9 mouse cellular contexts compared by ENCODE assay signal in genomic region chr2:139678275-139679140, GRCm38 (mm10). TPM values are rescaled to one million over a fixed set of nuclear protein-coding genes. Genes with fewer than 3 reads are reported as not detected.
DNase-seq lines count a peak whose midpoint lies in the region; ATAC-seq and TF ChIP-seq lines count a peak whose summit lies in the region.
"Had no signal": no experiment of that assay in that cellular context is flagged by ENCODE, and none has a peak within 500 bp of the region (broad histone marks: within the 10 kb centered on the region; RNA-seq: fewer than 3 reads in every experiment).

No protein-coding gene starts in this region.

- ATAC-seq in embryonic facial prominence, embryonic 11.5 days (replicated peaks; ENCODE audit: insufficient number of reproducible peaks, low FRiP score, low TSS enrichment, low read depth): peak; percentile 88
- peak; percentile 90 for ATAC-seq in intestine, embryonic 16.5 days
- peak; percentile 88 for ATAC-seq in midbrain, embryonic 12.5 days (ENCODE audit: low FRiP score, low read depth)
- peak; percentile 83 for ATAC-seq in stomach, postnatal 0 days (ENCODE audit: low FRiP score, low TSS enrichment)

- no peak for TF ChIP-seq EP300 in stomach, postnatal 0 days (optimal IDR thresholded peaks at IDR 0.05)

- no peaks in the 10 kb centered on the region for H3K9me3 ChIP-seq in embryonic facial prominence, embryonic 11.5 days (replicated peaks; ENCODE audit: control insufficient read depth, low read length)
- no peaks in the 10 kb centered on the region for H3K9me3 ChIP-seq in intestine, embryonic 16.5 days (ENCODE audit: control insufficient read depth, low read length)
- H3K9me3 ChIP-seq in midbrain, embryonic 12.5 days: no peaks in the 10 kb centered on the region
- H3K9me3 ChIP-seq in stomach, postnatal 0 days (ENCODE audit: control insufficient read depth, low read length): no peaks in the 10 kb centered on the region

- H3K4me3 ChIP-seq in embryonic facial prominence, embryonic 11.5 days (ENCODE audit: low read depth, low read length): peak overlapping the region; percentile 85
- H3K4me3 ChIP-seq in intestine, embryonic 16.5 days (ENCODE audit: low read length): peak overlapping the region; percentile 94
- peak overlapping the region; percentile 95 for H3K4me3 ChIP-seq in midbrain, embryonic 12.5 days
- H3K4me3 ChIP-seq in stomach, postnatal 0 days (ENCODE audit: low read depth, low read length): peak overlapping the region; percentile 82

- no peaks in the 10 kb centered on the region for H3K36me3 ChIP-seq in embryonic facial prominence, embryonic 11.5 days (replicated peaks; ENCODE audit: control insufficient read depth, insufficient read depth, low read depth, low read length)
- H3K36me3 ChIP-seq in intestine, embryonic 16.5 days (ENCODE audit: control insufficient read depth, insufficient read depth, low read length): no peaks in the 10 kb centered on the region
- no peaks in the 10 kb centered on the region for H3K36me3 ChIP-seq in midbrain, embryonic 12.5 days
- H3K36me3 ChIP-seq in stomach, postnatal 0 days (ENCODE audit: control insufficient read depth, insufficient read depth, low read length): no peaks in the 10 kb centered on the region

- intact Hi-C loops in left cerebral cortex, postnatal 36 days (cut with DNase I): loop anchor here (5.0 kb wide), 1 partner anchor 39 kb away; no protein-coding TSS in a partner anchor

- H3K27me3 ChIP-seq in embryonic facial prominence, embryonic 11.5 days (ENCODE audit: control insufficient read depth, insufficient read depth, low read length): no peaks in the 10 kb centered on the region
- H3K27me3 ChIP-seq in intestine, embryonic 16.5 days (replicated peaks; ENCODE audit: control insufficient read depth, insufficient read depth, low read length): peaks cover 14% of the 10 kb centered on the region
- peaks cover 30% of the 10 kb centered on the region for H3K27me3 ChIP-seq in midbrain, embryonic 12.5 days
- no peaks in the 10 kb centered on the region for H3K27me3 ChIP-seq in stomach, postnatal 0 days (ENCODE audit: control insufficient read depth, insufficient read depth, low read length)
- H3K27me3 ChIP-seq: CH12.LX had no signal

- peak; percentile 10 for DNase-seq in ovary, postnatal 10 days (ENCODE audit: low spot score)
- DNase-seq in ovary, adult 18-20 months (ENCODE audit: low spot score): no peak
- peak; percentile 82 for DNase-seq in embryonic facial prominence, embryonic 11.5 days (ENCODE audit: low spot score)
- peak; percentile 90 for DNase-seq in heart, adult 11 months
- peak; percentile 64 to 73 for DNase-seq in left cerebral cortex, postnatal 36 days (ENCODE audit: low spot score in 2 of 2)
- DNase-seq in stomach, postnatal 0 days (ENCODE audit: low spot score): peak; percentile 53

- peak; percentile 54 for TF ChIP-seq CTCF in stomach, postnatal 0 days (IDR thresholded peaks at IDR 0.05; ENCODE audit: low read depth)

- peak overlapping the region; percentile 75 for H3K27ac ChIP-seq in embryonic facial prominence, embryonic 11.5 days (replicated peaks; ENCODE audit: low read depth, low read length)
- peak overlapping the region; percentile 57 for H3K27ac ChIP-seq in intestine, embryonic 16.5 days (ENCODE audit: low read length)
- H3K27ac ChIP-seq in midbrain, embryonic 12.5 days (replicated peaks): peak overlapping the region; percentile 79
- peak overlapping the region; percentile 70 for H3K27ac ChIP-seq in stomach, postnatal 0 days (replicated peaks)

- H3K4me1 ChIP-seq in embryonic facial prominence, embryonic 11.5 days (ENCODE audit: control insufficient read depth, insufficient read depth, low read length): no peaks in the 10 kb centered on the region
- peaks cover 4% of the 10 kb centered on the region; the same call in 1 of the 2 replicates for H3K4me1 ChIP-seq in intestine, embryonic 16.5 days (ENCODE audit: control insufficient read depth, insufficient read depth, low read length)
- H3K4me1 ChIP-seq in midbrain, embryonic 12.5 days: peaks cover 14% of the 10 kb centered on the region; the same call in 1 of the 2 replicates
- no peaks in the 10 kb centered on the region for H3K4me1 ChIP-seq in stomach, postnatal 0 days (replicated peaks; ENCODE audit: control insufficient read depth, insufficient read depth)

- H3K4me2 ChIP-seq in embryonic facial prominence, embryonic 11.5 days (ENCODE audit: low read depth, low read length): peak overlapping the region; percentile 99
- H3K4me2 ChIP-seq in intestine, embryonic 16.5 days (ENCODE audit: low read depth, low read length): peak overlapping the region; percentile 99
- peak overlapping the region; percentile 100 for H3K4me2 ChIP-seq in midbrain, embryonic 12.5 days (replicated peaks)
- H3K4me2 ChIP-seq in stomach, postnatal 0 days (replicated peaks; ENCODE audit: low read depth): peak overlapping the region; percentile 99

- peak overlapping the region; percentile 84 for H3K9ac ChIP-seq in embryonic facial prominence, embryonic 11.5 days (replicated peaks; ENCODE audit: low read length)
- H3K9ac ChIP-seq in intestine, embryonic 16.5 days (ENCODE audit: low read depth, low read length): peak overlapping the region; percentile 78
- peak overlapping the region; percentile 83 for H3K9ac ChIP-seq in midbrain, embryonic 12.5 days (replicated peaks)
- H3K9ac ChIP-seq in stomach, postnatal 0 days (ENCODE audit: low read length): peak overlapping the region; percentile 71

- WGBS in embryonic facial prominence, embryonic 11.5 days: 0% methylated on average over 60 of the region's 84 CpGs
- WGBS in intestine, embryonic 16.5 days: under 1% methylated on average over 72 of the region's 84 CpGs
- WGBS in midbrain, embryonic 12.5 days: under 1% methylated on average over 71 of the region's 84 CpGs
- 1% methylated on average over 65 of the region's 84 CpGs for WGBS in stomach, postnatal 0 days

RNA-seq across cellular contexts. Expression of gene Ism1, which starts 0.5 kb away (rescaled TPM):
- 1.8 and 1.9 TPM in 2 replicates for polyA plus RNA-seq in embryonic facial prominence, embryonic 11.5 days (2014; fragmentation: Nextera tagmentation; extraction: Ambion mirVana)
- 0.39 and 0.42 TPM in 2 replicates for polyA plus RNA-seq in intestine, embryonic 16.5 days (2015; fragmentation: Nextera tagmentation; extraction: Ambion mirVana)
- 1 to 10 TPM; 6.9 to 8.4 TPM for total RNA-seq in left cerebral cortex, postnatal 36 days (2021)
- polyA plus RNA-seq in midbrain, embryonic 12.5 days (2016; fragmentation: Nextera tagmentation; extraction: Ambion mirVana): 0.65 and 0.74 TPM in 2 replicates
- 1.9 and 2.6 TPM in 2 replicates for polyA plus RNA-seq in stomach, postnatal 0 days (2015; fragmentation: Nextera tagmentation; extraction: Ambion mirVana)
- total RNA-seq: CH12.LX had no signal
